Mouse (Mus musculus) splenic B cell, adult 2 months (primary cell): ENCODE results near the gene Gm21708.
"Not testable (repeated sequence)": the region's sequence is repeated elsewhere in the genome, so short reads cannot be mapped to it uniquely, and the experiment has no call there.

Experiments
- DNase-seq: peaks from one replicate; pipeline ENCODE4 v3.0.0-alpha.2; 2011; ENCODE audit warnings: low read depth, low spot score
- H3K27me3 ChIP-seq: 2 replicates; pipeline ENCODE4 v1.6.1; 2012; ENCODE audit warnings: mild to moderate bottlenecking, low read length, moderate library complexity, mixed read lengths; ENCODE audit not compliant: control insufficient read depth, poor library complexity, insufficient read depth, severe bottlenecking
- H3K36me3 ChIP-seq: 2 replicates; pipeline ENCODE4 v1.6.1; 2012; ENCODE audit warnings: mild to moderate bottlenecking, low read length, moderate library complexity, mixed read lengths; ENCODE audit not compliant: control insufficient read depth, poor library complexity, insufficient read depth, severe bottlenecking

The Gm21708 gene

GRCm38 (mm10) chrY:3410067-3410466, at the start of gene Gm21708, which contains the start of gene Gm21704:
Gm21708 (minus strand) TSS chrY:3410167.
Gm21704 (minus strand) TSS chrY:3410167.
- not testable (repeated sequence) for DNase-seq, H3K27me3 ChIP-seq

More at GRCm38 (mm10) chrY:3410067-3410466, at the start of gene Gm21708, which contains the start of gene Gm21704:
- not testable (repeated sequence) for H3K36me3 ChIP-seq
